22 mouse cellular contexts compared by ENCODE assay signal in genomic region chr1:162749607-162750006, GRCm38 (mm10).
"Had no signal": no experiment of that assay in that cellular context is flagged by ENCODE, and none has a peak within 500 bp of the region (broad histone marks: within the 10 kb centered on the region; RNA-seq: fewer than 3 reads in every experiment).

No protein-coding gene starts in this region.

- ATAC-seq: intestine, postnatal 0 days; liver, embryonic 12.5 days; midbrain, embryonic 13.5 days had no signal

- H3K36me3 ChIP-seq: limb, embryonic 10.5 days; limb, embryonic 13.5 days; liver, embryonic 12.5 days; liver, embryonic 15.5 days; lung, embryonic 15.5 days; midbrain, embryonic 10.5 days; midbrain, embryonic 13.5 days; neural tube, embryonic 12.5 days; neural tube, embryonic 15.5 days; stomach, embryonic 15.5 days had no signal

- DNase-seq: kidney, adult 2 months; kidney, postnatal 25 days; liver; lung, adult 18-20 months; lung, postnatal 10 days; lung, postnatal 36 days; right cerebral cortex, adult 18-20 months; spleen, adult 18-20 months; thymus, postnatal 25 days had no signal

- H3K27me3 ChIP-seq: limb, embryonic 13.5 days; liver, embryonic 12.5 days; liver, embryonic 15.5 days; lung, embryonic 15.5 days; midbrain, embryonic 13.5 days; neural tube, embryonic 12.5 days; neural tube, embryonic 15.5 days; stomach, embryonic 15.5 days had no signal

- H3K27ac ChIP-seq: kidney, postnatal 0 days; limb, embryonic 10.5 days; limb, embryonic 13.5 days; liver, embryonic 12.5 days; liver, embryonic 15.5 days; lung, embryonic 15.5 days; midbrain, embryonic 10.5 days; midbrain, embryonic 13.5 days; neural tube, embryonic 12.5 days; neural tube, embryonic 15.5 days; stomach, embryonic 15.5 days had no signal

- H3K4me2 ChIP-seq: limb, embryonic 13.5 days; liver, embryonic 12.5 days; liver, embryonic 15.5 days; lung, embryonic 15.5 days; midbrain, embryonic 13.5 days; neural tube, embryonic 12.5 days; neural tube, embryonic 15.5 days; stomach, embryonic 15.5 days had no signal

- H3K9ac ChIP-seq: limb, embryonic 13.5 days; liver, embryonic 12.5 days; liver, embryonic 15.5 days; lung, embryonic 15.5 days; midbrain, embryonic 13.5 days; neural tube, embryonic 12.5 days; neural tube, embryonic 15.5 days; stomach, embryonic 15.5 days had no signal

- H3K4me1 ChIP-seq: limb, embryonic 10.5 days; limb, embryonic 13.5 days; liver, embryonic 12.5 days; liver, embryonic 15.5 days; lung, embryonic 15.5 days; midbrain, embryonic 10.5 days; midbrain, embryonic 13.5 days; neural tube, embryonic 12.5 days; neural tube, embryonic 15.5 days; stomach, embryonic 15.5 days had no signal

- H3K4me3 ChIP-seq: limb, embryonic 10.5 days; limb, embryonic 13.5 days; liver, embryonic 12.5 days; liver, embryonic 15.5 days; lung, embryonic 15.5 days; megakaryocyte, embryonic 14.5 days; midbrain, embryonic 10.5 days; midbrain, embryonic 13.5 days; neural tube, embryonic 12.5 days; neural tube, embryonic 15.5 days; stomach, embryonic 15.5 days had no signal

- H3K9me3 ChIP-seq: limb, embryonic 10.5 days; limb, embryonic 13.5 days; liver, embryonic 12.5 days; liver, embryonic 15.5 days; lung, embryonic 15.5 days; megakaryocyte, embryonic 14.5 days; midbrain, embryonic 10.5 days; midbrain, embryonic 13.5 days; neural tube, embryonic 12.5 days; neural tube, embryonic 15.5 days; stomach, embryonic 15.5 days had no signal
